Mouse (Mus musculus): ENCODE results near the gene Gp1ba.
A peak's percentile ranks its signal among the peaks of the same experiment; 100 is the strongest.

The Gp1ba gene

DNA sequence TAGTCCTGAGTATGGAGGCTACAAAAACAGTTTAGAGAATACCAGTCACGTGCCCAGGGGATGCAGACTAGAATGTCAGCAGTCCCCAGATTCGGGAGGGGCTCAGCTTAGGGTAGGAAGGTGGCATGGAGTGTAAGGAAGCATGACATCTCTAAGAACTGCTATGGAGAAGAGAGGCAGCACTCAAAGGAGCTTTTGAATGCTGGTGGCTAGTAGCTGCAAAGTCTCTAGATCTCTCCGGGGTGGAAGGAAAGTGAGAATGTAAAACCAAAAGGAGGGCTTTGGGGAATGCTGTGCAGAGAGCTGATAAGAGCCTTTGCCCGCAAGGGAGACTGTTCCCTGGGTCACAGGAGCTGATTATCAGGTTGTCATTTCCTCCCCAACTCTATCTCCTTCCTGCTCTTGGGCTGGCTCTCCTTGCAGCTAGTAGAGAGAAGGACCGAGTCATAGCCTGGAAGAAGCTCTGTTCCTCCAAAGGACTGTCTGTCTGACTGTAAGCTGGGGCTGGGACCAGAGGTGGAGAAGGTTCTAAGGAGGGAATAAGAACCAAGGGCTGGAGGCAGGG is at the start of gene Gp1ba:
TSS of gene Gp1ba (plus strand) at position 409 of the 565 bp plus-strand sequence.
- no peaks in the 10 kb centered on the region for H3K27me3 ChIP-seq (ENCODE audit: control insufficient read depth, insufficient read depth, low read length, poor library complexity, severe bottlenecking)
- DNase-seq (ENCODE audit: low read depth, low spot score), result no peak
- H3K36me3 ChIP-seq (ENCODE audit: control insufficient read depth, insufficient read depth, low read length, poor library complexity, severe bottlenecking), result 0 out of 2 replicates have a peak, but pooled peaks cover 2% of the 10 kb centered on the region

DNA sequence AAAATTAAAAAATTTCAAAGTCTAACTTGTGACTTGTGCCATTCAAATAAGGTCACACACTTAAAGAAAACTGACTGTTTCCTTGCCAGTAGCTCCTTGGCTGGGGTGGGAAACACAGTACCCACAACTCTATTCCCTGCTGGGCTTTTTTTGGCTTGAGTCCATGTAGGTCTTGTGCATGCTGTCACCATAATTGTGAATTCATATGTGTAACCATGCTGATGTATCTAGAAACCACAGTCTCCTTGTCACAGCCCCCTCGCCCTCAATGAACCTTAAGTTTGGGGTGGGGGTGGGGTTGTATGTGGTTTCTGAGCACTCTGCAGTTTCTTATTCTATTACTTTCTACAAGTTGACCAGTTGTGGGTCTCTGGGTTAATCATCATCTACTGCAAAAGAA is 47.2 kb upstream of the Gp1ba start:
- DNase-seq (ENCODE audit: low read depth, low spot score), result no peak
- Histone ChIP-seq H3K27me3 (ENCODE audit: control insufficient read depth, insufficient read depth, low read length, poor library complexity, severe bottlenecking) (no peaks in the 10 kb centered on the region), H3K36me3 (ENCODE audit: control insufficient read depth, insufficient read depth, low read length, poor library complexity, severe bottlenecking) (no peaks in the 10 kb centered on the region)

DNA sequence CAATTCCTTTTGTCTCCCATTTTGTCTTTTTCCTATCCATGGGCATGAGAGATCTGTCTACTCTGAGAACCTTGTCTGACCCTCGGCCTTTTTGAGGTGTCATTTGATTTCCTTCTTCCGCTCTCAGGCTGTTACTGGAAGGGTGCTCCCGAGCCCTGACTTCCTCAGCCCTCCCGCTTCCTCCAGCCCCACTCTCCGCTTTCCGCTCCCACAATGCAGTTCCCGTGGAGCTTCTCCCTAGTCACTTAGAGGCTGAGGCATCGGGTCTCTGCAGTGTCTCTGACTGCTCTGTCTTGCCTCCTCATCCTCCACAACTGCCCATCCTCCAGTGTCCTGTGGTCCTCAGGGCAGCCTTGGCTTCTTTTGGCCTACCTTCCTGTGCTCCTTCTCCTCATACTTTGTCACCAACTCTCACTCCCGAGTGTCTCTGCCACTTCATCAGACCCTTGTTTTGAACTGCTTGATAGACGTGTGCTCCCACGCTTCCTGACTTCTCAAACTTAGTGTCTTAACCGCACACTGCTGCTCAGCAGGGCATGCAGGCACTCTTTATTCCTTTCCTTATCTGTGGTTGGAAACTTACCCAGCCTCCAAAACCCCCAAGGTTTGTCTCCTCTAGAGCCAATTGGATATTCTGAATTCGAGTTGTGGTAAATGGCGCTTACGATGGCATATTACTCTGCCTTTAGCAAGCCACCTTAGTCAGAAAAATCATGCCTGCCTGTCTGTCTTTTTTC is 44.5 kb upstream of the Gp1ba start:
- H3K27me3 ChIP-seq (ENCODE audit: control insufficient read depth, insufficient read depth, low read length, poor library complexity, severe bottlenecking), result no peaks in the 10 kb centered on the region
- H3K36me3 ChIP-seq (ENCODE audit: control insufficient read depth, insufficient read depth, low read length, poor library complexity, severe bottlenecking), result no peaks in the 10 kb centered on the region
- DNase-seq (ENCODE audit: low read depth, low spot score), result no peak

DNA sequence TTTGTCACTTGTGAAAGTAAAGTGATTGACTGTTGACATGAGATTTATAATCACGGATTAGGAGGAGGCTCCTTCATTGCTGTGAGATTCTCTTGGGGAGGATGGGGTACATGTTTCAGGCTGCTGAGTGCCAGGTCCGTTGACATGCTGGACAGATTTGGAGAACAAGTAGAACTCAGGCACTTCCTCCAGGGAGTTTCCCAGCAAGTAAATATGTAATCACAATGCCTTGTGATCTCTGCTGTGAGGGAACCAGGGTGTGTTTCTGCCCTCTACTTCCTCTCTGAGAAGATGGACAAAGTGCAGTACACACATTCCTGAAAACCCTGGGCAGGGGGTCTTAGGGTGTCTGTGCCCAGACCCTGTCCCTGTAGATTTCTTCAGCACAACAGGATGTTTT is 43.3 kb upstream of the Gp1ba start:
- DNase-seq (ENCODE audit: low read depth, low spot score), result peak; percentile 31
- H3K27me3 ChIP-seq (ENCODE audit: control insufficient read depth, insufficient read depth, low read length, poor library complexity, severe bottlenecking), result no peaks in the 10 kb centered on the region
- no peaks in the 10 kb centered on the region for H3K36me3 ChIP-seq (ENCODE audit: control insufficient read depth, insufficient read depth, low read length, poor library complexity, severe bottlenecking)

DNA sequence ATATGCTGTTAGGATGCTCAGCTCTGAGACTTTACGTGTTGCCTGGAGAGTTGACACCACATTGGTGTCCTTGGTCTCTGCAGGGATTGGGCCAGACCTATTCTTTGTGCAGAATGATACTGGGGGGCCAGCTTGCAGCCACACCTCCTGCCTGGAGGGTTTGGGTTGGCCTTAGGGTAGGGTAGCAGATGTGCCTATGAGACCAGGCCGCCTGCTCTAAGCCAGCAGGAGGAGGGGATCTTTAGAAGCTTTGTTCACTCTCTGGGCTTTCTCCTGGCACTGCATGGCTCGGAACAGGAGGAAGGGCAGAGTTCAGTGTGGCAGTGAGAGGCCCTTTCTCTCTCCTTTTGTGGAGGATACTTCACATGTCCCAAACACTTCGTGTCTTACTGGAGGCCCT is 42.8 kb upstream of the Gp1ba start:
- no peak for DNase-seq (ENCODE audit: low read depth, low spot score)
- Histone ChIP-seq H3K27me3 (ENCODE audit: control insufficient read depth, insufficient read depth, low read length, poor library complexity, severe bottlenecking) (no peaks in the 10 kb centered on the region), H3K36me3 (ENCODE audit: control insufficient read depth, insufficient read depth, low read length, poor library complexity, severe bottlenecking) (no peaks in the 10 kb centered on the region)

DNA sequence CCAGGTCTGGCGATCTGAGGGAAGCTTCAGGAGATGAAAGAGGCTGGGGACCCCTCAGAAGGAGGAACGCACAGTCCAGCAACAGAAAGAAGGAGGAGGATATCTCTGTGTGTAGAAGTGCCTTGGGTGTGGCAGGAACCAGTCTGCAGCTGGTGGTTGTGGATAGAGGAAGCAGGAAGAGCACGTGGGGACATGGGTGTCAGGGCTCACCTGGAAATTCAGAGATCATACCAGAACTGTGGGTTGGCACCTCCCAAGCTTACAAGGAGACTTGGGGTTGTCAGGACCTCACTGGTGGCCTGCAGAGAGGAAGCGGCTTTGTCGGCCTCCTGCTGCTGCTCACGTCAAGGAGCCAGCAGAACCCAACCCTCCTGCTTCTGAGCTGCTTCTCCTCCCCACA is 41.6 kb upstream of the Gp1ba start:
- Histone ChIP-seq H3K36me3 (ENCODE audit: control insufficient read depth, insufficient read depth, low read length, poor library complexity, severe bottlenecking) (no peaks in the 10 kb centered on the region), H3K27me3 (ENCODE audit: control insufficient read depth, insufficient read depth, low read length, poor library complexity, severe bottlenecking) (no peaks in the 10 kb centered on the region)
- peak; percentile 15 for DNase-seq (ENCODE audit: low read depth, low spot score)

DNA sequence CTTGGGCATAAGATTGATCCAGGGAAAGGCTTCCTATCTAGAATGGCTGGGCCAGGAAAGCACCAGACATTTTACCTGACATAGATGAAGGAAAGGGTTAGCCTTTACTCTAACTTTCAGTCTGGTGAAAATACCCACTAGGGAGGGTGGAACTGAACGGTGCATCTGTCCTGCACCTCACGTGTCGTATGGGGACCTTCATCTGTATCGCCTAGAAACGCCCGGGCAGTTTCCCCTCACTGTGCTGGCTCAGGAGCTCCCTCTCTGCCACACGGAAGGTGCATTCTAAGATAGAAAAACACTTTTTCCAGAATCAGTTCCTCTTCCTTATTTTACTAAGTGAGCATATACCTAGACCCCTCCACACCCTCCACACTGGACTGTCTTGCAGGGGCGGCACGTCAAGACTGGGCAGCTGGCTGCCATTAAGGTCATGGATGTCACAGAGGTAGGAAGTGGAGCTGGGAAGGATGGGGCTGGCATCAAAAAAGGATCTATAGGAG is 40.4 kb upstream of the Gp1ba start:
- DNase-seq (ENCODE audit: low read depth, low spot score), result peak; percentile 16
- no peaks in the 10 kb centered on the region for H3K27me3 ChIP-seq (ENCODE audit: control insufficient read depth, insufficient read depth, low read length, poor library complexity, severe bottlenecking)
- no peaks in the 10 kb centered on the region for H3K36me3 ChIP-seq (ENCODE audit: control insufficient read depth, insufficient read depth, low read length, poor library complexity, severe bottlenecking)

DNA sequence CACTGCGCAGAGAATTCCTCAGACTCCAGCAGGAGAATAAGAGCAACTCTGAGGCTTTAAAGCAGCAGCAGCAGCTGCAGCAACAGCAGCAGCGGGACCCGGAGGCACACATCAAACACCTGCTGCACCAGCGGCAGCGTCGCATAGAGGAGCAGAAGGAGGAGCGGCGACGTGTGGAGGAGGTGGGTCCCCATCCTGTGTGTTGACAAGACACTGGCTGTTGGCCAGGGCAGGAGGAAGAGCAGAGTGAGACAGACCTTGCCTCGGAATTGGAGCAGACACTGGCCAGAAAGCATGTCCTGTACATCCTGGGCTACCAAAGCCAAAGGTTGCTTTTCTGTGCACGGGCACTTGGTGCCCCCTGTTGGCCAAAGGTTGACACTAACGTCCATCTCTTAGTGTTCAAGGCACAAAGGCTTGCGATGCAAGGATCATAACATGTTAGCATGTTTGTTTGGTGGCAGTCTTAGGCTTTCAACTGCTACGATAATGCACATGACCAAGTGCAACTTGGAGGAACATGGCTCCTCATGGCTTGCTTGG is 33.8 kb upstream of the Gp1ba start:
- DNase-seq (ENCODE audit: low read depth, low spot score), result peak; percentile 84
- Histone ChIP-seq H3K36me3 (ENCODE audit: control insufficient read depth, insufficient read depth, low read length, poor library complexity, severe bottlenecking) (peaks cover 1% of the 10 kb centered on the region; the same call in 1 of the 2 replicates), H3K27me3 (ENCODE audit: control insufficient read depth, insufficient read depth, low read length, poor library complexity, severe bottlenecking) (no peaks in the 10 kb centered on the region)

DNA sequence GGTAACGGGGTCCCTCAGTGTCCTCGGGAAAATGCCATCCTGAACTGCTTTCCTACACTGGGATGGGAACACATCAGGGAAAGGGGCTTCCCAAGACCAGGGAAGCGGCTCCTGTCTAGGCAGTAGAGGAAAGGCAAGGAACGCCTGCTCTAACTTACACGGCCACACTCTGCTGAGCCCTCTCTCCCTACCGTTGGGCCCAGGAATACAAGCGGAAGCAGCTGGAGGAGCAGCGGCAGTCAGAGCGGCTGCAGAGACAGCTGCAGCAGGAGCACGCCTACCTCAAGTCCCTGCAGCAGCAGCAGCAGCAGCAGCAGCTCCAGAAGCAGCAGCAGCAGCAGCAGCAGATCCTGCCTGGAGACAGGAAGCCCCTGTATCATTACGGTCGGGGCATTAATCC is 32.2 kb upstream of the Gp1ba start:
- no peak for DNase-seq (ENCODE audit: low read depth, low spot score)
- Histone ChIP-seq H3K36me3 (ENCODE audit: control insufficient read depth, insufficient read depth, low read length, poor library complexity, severe bottlenecking) (peaks cover 1% of the 10 kb centered on the region; the same call in 1 of the 2 replicates), H3K27me3 (ENCODE audit: control insufficient read depth, insufficient read depth, low read length, poor library complexity, severe bottlenecking) (no peaks in the 10 kb centered on the region)

DNA sequence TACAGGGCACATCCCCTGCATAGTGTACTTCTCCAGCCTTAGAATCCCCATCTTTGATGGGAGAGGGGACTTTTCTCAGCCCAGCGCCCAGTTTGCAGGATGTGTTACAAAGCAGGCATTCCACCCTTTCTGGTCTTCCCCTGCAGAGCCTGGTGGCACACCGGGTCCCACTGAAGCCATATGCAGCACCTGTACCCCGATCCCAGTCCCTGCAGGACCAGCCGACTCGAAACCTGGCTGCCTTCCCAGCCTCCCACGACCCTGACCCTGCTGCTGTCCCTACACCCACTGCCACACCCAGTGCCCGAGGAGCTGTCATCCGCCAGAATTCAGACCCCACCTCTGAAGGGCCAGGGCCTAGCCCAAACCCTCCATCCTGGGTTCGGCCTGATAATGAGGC is 31.3 kb upstream of the Gp1ba start:
- no peak for DNase-seq (ENCODE audit: low read depth, low spot score)
- H3K36me3 ChIP-seq (ENCODE audit: control insufficient read depth, insufficient read depth, low read length, poor library complexity, severe bottlenecking), result peaks cover 1% of the 10 kb centered on the region; the same call in 1 of the 2 replicates

DNA sequence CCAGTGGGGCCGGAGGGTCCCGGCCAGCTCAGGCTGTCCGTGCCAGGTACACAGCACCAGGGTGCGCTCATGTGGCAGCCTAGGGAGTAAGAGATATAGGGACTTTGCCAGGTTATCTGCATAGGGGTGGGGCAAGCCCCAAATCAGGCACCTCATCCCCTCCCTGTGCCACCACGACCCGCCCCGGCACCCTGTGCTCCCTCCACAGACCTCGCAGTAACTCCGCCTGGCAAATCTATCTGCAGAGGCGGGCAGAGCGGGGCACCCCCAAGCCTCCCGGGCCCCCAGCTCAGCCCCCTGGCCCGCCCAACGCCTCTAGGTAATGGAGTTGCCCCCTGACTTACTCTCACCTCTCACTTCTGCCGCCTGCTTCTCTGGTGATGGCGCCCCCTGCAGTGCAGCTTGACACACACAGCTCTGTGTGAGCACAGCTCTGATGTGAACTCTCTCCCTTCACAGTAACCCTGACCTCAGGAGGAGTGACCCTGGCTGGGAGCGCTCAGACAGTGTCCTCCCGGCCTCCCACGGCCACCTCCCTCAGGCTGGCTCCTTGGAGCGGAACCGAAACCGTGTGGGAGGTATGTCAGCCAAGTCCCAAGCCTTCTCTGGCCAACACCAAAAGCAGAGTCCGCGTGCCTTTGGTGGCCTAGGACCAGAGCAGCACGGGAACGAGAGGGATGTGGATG is 30.4 kb upstream of the Gp1ba start:
- peaks cover 1% of the 10 kb centered on the region; the same call in 1 of the 2 replicates for H3K36me3 ChIP-seq (ENCODE audit: control insufficient read depth, insufficient read depth, low read length, poor library complexity, severe bottlenecking)
- peak; percentile 34 for DNase-seq (ENCODE audit: low read depth, low spot score)
- no peaks in the 10 kb centered on the region for H3K27me3 ChIP-seq (ENCODE audit: control insufficient read depth, insufficient read depth, low read length, poor library complexity, severe bottlenecking)

More for the DNA sequence above, 31.3 kb upstream of the Gp1ba start:
- no peaks in the 10 kb centered on the region for H3K27me3 ChIP-seq (ENCODE audit: control insufficient read depth, insufficient read depth, low read length, poor library complexity, severe bottlenecking)

DNA sequence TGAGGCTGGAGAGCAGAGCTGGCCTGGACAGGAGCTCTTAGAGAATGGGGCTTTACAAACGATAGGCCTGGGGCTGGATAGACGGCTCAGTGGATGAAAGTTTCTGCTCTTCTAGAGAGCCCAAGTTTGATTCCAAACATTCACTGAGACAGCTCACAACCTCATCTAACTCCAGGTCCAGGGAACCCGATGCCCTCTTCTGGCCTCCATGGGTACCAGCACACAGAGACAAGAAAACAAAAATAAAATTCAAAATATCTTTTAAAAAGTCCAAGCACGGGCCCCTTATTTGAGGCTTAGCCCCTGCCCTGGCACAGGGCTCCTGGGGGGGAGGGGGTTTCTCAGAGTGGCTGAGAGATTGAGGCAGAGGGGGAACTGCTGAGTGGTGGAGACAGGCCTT is 28.2 kb upstream of the Gp1ba start:
- peaks cover under 1% of the 10 kb centered on the region; the same call in 1 of the 2 replicates for H3K36me3 ChIP-seq (ENCODE audit: control insufficient read depth, insufficient read depth, low read length, poor library complexity, severe bottlenecking)
- H3K27me3 ChIP-seq (ENCODE audit: control insufficient read depth, insufficient read depth, low read length, poor library complexity, severe bottlenecking), result no peaks in the 10 kb centered on the region

DNA sequence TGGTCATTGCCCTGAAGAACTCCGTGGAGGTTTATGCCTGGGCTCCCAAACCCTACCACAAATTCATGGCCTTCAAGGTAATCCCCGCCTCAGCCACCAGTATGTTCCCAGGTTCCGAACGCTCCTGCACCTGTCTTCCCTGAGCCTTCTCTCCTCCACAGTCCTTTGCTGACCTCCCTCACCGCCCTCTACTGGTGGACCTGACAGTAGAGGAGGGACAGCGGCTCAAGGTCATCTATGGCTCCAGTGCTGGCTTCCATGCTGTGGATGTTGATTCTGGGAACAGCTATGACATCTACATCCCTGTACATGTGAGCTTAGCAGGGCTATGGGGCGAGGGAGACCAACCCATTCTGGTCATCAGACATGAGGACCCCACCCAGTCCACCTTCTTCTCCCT is 26.4 kb upstream of the Gp1ba start:
- Histone ChIP-seq H3K36me3 (ENCODE audit: control insufficient read depth, insufficient read depth, low read length, poor library complexity, severe bottlenecking) (no peaks in the 10 kb centered on the region), H3K27me3 (ENCODE audit: control insufficient read depth, insufficient read depth, low read length, poor library complexity, severe bottlenecking) (no peaks in the 10 kb centered on the region)
- no peak for DNase-seq (ENCODE audit: low read depth, low spot score)

More for the DNA sequence above, 28.2 kb upstream of the Gp1ba start:
- DNase-seq (ENCODE audit: low read depth, low spot score), result no peak

DNA sequence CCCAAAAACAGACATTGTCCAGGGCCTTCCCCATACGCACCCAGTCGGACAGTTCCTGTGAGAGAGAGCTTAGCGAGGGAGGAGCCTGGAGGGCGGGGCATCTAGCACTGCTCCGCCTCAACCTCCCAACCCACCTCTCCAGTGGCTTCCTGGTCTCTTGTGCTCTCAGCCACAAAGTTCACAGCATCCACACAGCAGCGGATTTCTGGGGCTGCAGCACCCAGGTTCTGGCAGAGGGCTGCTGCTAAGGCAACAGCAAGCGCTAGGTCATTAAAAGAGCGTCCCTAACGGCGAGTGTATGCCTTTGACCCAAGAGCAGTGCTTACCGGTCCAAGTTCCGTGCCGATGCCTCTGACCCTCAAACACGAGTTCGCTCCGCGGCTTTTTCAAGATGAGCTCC is 23.8 kb upstream of the Gp1ba start:
- no peaks in the 10 kb centered on the region for H3K27me3 ChIP-seq (ENCODE audit: control insufficient read depth, insufficient read depth, low read length, poor library complexity, severe bottlenecking)
- no peaks in the 10 kb centered on the region for H3K36me3 ChIP-seq (ENCODE audit: control insufficient read depth, insufficient read depth, low read length, poor library complexity, severe bottlenecking)
- peak; percentile 79 for DNase-seq (ENCODE audit: low read depth, low spot score)

Data from splenic B cell, adult 2 months (primary cell).